Mouse (Mus musculus) liver, embryonic 12.5 days (tissue): Measurements from ENCODE around the gene Slc51a. TPM values are rescaled to one million over a fixed set of nuclear protein-coding genes. Genes with fewer than 3 reads are reported as not detected.
"Not testable (repeated sequence)": the region's sequence is repeated elsewhere in the genome, so short reads cannot be mapped to it uniquely, and the experiment has no call there.

Source experiments
- ATAC-seq: fragments of 200-750 bp; cut with Nextera tagmentation; 2 replicates; pipeline ENCODE4 v1.8.0; 2017; ENCODE audit warnings: moderate number of reproducible peaks, mild to moderate bottlenecking, moderate library complexity
- H3K27ac ChIP-seq: fragments of 300-500 bp; sonication (generic); 2 replicates; pipeline ENCODE4 v1.5.1; 2016; ENCODE audit warnings: mild to moderate bottlenecking
- H3K27me3 ChIP-seq: fragments of 300-500 bp; sonication (generic); replicated peaks from 2 replicates; pipeline ENCODE4 v1.6.1; 2016; ENCODE audit warnings: mild to moderate bottlenecking, moderate library complexity
- H3K36me3 ChIP-seq: fragments of 300-500 bp; sonication (generic); 2 replicates; pipeline ENCODE4 v1.6.1; 2016; ENCODE audit warnings: mild to moderate bottlenecking, moderate library complexity
- H3K4me1 ChIP-seq: fragments of 300-500 bp; sonication (generic); 2 replicates; pipeline ENCODE4 v1.6.1; 2016
- H3K4me2 ChIP-seq: fragments of 300-500 bp; sonication (generic); 2 replicates; pipeline ENCODE4 v1.6.1; 2016; ENCODE audit warnings: mild to moderate bottlenecking, moderate library complexity
- H3K4me3 ChIP-seq: fragments of 300-500 bp; sonication (generic); 2 replicates; pipeline ENCODE4 v1.5.1; 2016; ENCODE audit warnings: mild to moderate bottlenecking, moderate library complexity
- H3K9ac ChIP-seq: fragments of 300-500 bp; sonication (generic); 2 replicates; pipeline ENCODE4 v1.6.1; 2016; ENCODE audit warnings: mild to moderate bottlenecking, moderate library complexity
- H3K9me3 ChIP-seq: fragments of 300-500 bp; sonication (generic); replicated peaks from 2 replicates; pipeline ENCODE4 v1.6.1; 2016; ENCODE audit warnings: mild to moderate bottlenecking, moderate library complexity
- WGBS: fragments of 180-500 bp; shearing (Covaris S2); methylation state at CpG from one replicate; pipeline ENCODE4 v1.1.7; 2016; ENCODE audit not compliant: insufficient replicate concordance; 5-methylcytosine and 5-hydroxymethylcytosine counted together
- polyA plus RNA-seq: library from polyadenylated mRNA; unstranded; fragments of >200 nt; fragmentation: Nextera tagmentation; extraction: Ambion mirVana; gene quantifications from 2 replicates; pipeline ENCODE4 v1.2.1, GENCODE M21; 2016

Slc51a gene
- polyA plus RNA-seq, 1 experiment from 2014 or later, result 0.66 TPM

DNA sequence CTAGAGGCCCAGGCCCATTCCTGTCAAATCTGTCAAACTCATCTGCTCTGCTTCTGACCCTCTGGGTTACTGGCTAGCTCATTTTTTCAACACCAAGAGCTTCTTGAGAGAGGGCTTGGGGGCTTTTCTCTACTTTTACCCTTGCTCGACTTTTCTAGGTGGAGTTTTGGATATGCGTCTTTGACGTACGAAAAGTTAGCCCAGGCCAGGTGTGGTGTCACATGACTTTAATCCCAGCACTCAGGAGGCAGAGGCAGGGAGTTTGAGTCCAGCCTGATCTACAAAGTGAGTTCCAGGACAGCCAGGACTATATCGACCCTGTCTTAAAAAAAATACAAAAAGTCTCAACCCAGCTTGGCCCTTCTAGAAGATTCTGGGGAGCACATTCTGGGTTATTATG is 20.4 kb upstream of the Slc51a start:
- Histone ChIP-seq H3K36me3 (no peaks in the 10 kb centered on the region), H3K27me3 (peaks cover 5% of the 10 kb centered on the region; the same call in 1 of the 2 replicates), H3K27ac (peak overlapping the region; percentile 100), H3K4me1 (peaks cover 76% of the 10 kb centered on the region), H3K9ac (peak overlapping the region; percentile 88), H3K4me2 (peak overlapping the region; percentile 90), H3K9me3 (no peaks in the 10 kb centered on the region), H3K4me3 (peak overlapping the region; percentile 53)
- ATAC-seq, result no peak
- whole genome bisulfite sequencing, result 48% methylated on average over 5 of the region's 5 CpGs

DNA sequence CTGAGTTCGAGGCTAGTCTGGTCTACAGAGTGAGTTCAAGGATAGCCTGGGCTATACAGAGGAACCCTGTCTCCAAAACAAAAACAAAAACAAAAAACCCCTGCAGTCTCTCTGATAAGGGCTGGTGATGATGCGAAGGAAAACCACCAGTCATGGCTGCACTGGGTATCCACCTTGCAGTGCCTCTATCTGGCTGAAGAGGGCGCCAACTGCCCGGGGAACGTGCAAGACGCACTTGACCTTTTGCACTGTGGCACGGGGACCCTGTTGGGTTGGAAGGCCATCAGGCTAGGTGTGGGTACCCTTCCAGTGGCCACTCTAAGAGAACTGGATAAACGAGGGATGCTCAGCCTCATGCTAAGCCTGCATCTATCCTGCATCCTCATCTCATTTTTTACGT is 19.7 kb upstream of the Slc51a start:
- WGBS, result 11% methylated on average over 9 of the region's 9 CpGs
- Histone ChIP-seq H3K27me3 (peaks cover 11% of the 10 kb centered on the region; the same call in 1 of the 2 replicates), H3K4me2 (peak overlapping the region; percentile 90), H3K4me3 (peak overlapping the region; percentile 53), H3K9ac (peak overlapping the region; percentile 88), H3K27ac (peak overlapping the region; percentile 100), H3K9me3 (no peaks in the 10 kb centered on the region), H3K4me1 (peaks cover 73% of the 10 kb centered on the region), H3K36me3 (no peaks in the 10 kb centered on the region)
- peak; percentile 1; the same call in 1 of the 2 replicates for ATAC-seq

- WGBS, result 67% methylated on average over 7 of the region's 7 CpGs
- Histone ChIP-seq H3K36me3 (no peaks in the 10 kb centered on the region), H3K27ac (peak overlapping the region; percentile 100), H3K9ac (peak overlapping the region; percentile 34), H3K4me3 (no peak overlapping the region), H3K9me3 (no peaks in the 10 kb centered on the region), H3K4me1 (peaks cover 68% of the 10 kb centered on the region), H3K27me3 (peaks cover 13% of the 10 kb centered on the region), H3K4me2 (peak overlapping the region; percentile 90)
- no peak for ATAC-seq
These were observed 19.2 kb upstream of the Slc51a start for GRCm38 (mm10) chr16:32506868-32507267.

GRCm38 (mm10) chr16:32506298-32506697 is 18.6 kb upstream of the Slc51a start:
- peak overlapping the region; percentile 34; the same call in 1 of the 2 replicates for H3K9ac ChIP-seq
- no peaks in the 10 kb centered on the region for H3K36me3 ChIP-seq
- 80% methylated on average over 8 of the region's 8 CpGs for WGBS
- H3K4me2 ChIP-seq, result no peak overlapping the region
- no peak for ATAC-seq
- H3K4me3 ChIP-seq, result no peak overlapping the region
- H3K9me3 ChIP-seq, result no peaks in the 10 kb centered on the region
- peak overlapping the region; percentile 100; the same call in 1 of the 2 replicates for H3K27ac ChIP-seq
- H3K27me3 ChIP-seq, result peaks cover 18% of the 10 kb centered on the region
- H3K4me1 ChIP-seq, result peaks cover 62% of the 10 kb centered on the region

DNA sequence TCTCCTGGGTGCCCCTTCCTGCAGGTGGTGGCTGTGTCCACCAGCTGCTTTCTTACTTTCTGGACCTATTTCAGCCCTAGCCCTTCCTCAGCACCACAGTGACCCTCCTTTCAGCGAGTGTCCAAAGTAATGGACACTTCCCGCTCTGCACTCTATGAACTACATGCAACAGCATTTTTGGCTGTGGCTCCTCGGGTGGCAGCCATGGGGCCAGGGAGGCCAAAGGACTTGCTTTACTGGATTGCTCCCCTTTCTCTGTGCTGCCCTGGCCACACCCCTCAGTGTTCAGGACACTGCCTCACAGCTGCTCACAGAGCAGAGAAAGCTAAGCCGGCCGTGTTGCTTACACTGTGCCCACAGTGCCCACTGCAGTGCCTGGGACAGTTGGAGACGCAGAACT is 16.0 kb upstream of the Slc51a start:
- H3K9me3 ChIP-seq, result no peaks in the 10 kb centered on the region
- peaks cover 41% of the 10 kb centered on the region for H3K4me1 ChIP-seq
- H3K27me3 ChIP-seq, result peaks cover 36% of the 10 kb centered on the region
- WGBS, result 72% methylated on average over 6 of the region's 6 CpGs
- no peaks in the 10 kb centered on the region for H3K36me3 ChIP-seq
- no peak overlapping the region for H3K27ac ChIP-seq
- H3K4me3 ChIP-seq, result no peak overlapping the region
- ATAC-seq, result no peak
- H3K4me2 ChIP-seq, result no peak overlapping the region
- no peak overlapping the region for H3K9ac ChIP-seq

DNA sequence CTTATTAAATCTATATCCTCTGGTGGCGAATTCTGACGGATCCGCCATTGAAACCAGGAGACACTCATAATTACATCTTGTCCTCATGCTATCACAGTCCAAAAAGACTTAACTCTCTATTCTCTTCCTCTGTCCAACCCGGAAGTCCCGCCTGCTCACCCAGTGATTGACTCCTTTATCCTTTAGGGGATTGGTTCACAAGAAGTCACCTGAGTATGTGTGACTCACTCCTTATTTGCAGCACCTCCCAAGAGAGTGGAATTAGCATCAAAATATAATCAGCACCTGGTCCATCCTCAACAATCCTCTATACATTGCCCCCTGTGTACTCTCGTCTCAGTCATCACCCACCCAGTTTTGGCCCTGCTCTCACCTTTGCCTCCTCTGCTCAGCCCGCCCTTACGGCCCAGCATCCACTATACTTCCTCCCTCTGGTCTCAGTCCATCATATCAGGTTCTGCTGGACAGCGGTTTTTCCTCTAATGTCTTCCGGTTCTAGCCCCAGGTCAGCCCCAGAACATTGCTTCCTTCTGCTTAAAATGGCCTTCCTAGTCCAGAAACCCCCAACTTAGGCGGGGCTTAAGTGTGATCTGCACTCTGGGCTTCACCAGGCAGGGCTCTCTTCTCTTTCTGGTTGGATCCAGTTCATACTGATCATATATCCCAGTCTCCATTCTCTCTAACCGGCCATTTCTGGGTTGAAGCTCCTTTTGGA is 15.1 kb upstream of the Slc51a start:
- Histone ChIP-seq H3K36me3 (no peaks in the 10 kb centered on the region), H3K4me2 (no peak overlapping the region), H3K9me3 (no peaks in the 10 kb centered on the region), H3K27me3 (peaks cover 43% of the 10 kb centered on the region), H3K4me3 (no peak overlapping the region), H3K9ac (no peak overlapping the region), H3K4me1 (peaks cover 32% of the 10 kb centered on the region), H3K27ac (0 out of 2 replicates have a peak overlapping the region, but pooled peaks have one; percentile 2)
- no peak for ATAC-seq
- 67% methylated on average over 12 of the region's 12 CpGs for WGBS

DNA sequence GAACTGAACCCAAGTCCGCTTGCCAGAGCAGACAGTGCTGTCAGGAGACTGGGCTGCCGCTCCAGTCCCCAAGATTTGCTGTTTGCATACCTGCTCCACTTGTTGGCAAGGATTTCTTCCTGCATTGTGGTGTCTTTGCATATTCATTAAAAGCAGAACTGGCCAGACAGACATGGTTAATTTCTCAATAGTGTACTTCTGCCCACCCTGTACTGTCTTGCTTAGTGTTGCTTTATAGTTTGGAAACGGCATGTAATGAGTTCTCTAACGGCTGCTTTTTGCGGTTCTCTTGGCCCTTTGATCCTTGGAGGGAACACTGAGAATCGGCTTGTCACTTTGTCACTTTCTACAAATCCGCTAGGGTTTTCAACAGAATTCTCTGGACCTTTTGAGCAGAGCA is 13.8 kb upstream of the Slc51a start:
- no peaks in the 10 kb centered on the region for H3K9me3 ChIP-seq
- H3K4me3 ChIP-seq, result no peak overlapping the region
- peaks cover 47% of the 10 kb centered on the region for H3K27me3 ChIP-seq
- peaks cover 19% of the 10 kb centered on the region for H3K4me1 ChIP-seq
- 67% methylated on average over 7 of the region's 7 CpGs for WGBS
- ATAC-seq, result no peak
- H3K36me3 ChIP-seq, result no peaks in the 10 kb centered on the region
- no peak overlapping the region for H3K9ac ChIP-seq
- no peak overlapping the region for H3K27ac ChIP-seq
- no peak overlapping the region for H3K4me2 ChIP-seq

DNA sequence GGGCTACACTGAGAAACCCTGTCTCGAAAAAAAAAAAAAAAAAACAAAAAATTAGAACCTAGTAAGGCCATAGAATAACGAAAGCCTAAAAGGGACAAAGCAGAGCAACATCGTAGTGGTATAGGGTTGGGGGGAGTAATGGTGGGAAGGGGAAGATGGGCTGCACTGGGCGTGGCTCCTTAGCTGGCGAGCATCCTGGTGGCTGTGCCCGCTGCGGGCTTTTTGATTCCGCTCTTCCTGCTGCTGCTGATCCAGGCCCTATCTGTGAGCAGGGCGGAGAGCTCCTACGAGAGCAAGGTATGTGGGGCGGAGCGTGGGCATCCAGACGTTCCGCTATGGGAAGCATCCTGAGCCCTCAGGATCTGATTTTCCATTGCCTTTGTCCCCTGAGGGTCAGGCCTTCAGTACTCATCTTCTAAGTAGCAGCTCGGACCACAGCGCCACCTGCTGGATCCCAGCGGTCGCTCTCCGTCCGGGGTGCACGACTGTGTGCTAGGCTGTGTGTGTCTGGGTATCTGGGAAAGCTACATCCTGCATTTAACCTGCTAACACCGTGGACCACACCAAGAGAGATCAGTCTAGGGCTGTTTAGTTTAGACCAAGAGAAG is 11.9 kb upstream of the Slc51a start:
- peak overlapping the region; percentile 59 for H3K4me2 ChIP-seq
- no peaks in the 10 kb centered on the region for H3K36me3 ChIP-seq
- peaks cover 13% of the 10 kb centered on the region for H3K4me1 ChIP-seq
- ATAC-seq, result peak; percentile 86
- H3K27ac ChIP-seq, result no peak overlapping the region
- 8% methylated on average over 22 of the region's 22 CpGs for WGBS
- peak overlapping the region; percentile 22; the same call in 1 of the 2 replicates for H3K4me3 ChIP-seq
- H3K9ac ChIP-seq, result no peak overlapping the region
- no peaks in the 10 kb centered on the region for H3K9me3 ChIP-seq
- H3K27me3 ChIP-seq, result peaks cover 43% of the 10 kb centered on the region

GRCm38 (mm10) chr16:32498996-32499395 is 11.3 kb upstream of the Slc51a start:
- Histone ChIP-seq H3K9ac (no peak overlapping the region), H3K27me3 (peaks cover 43% of the 10 kb centered on the region), H3K4me1 (peaks cover 12% of the 10 kb centered on the region), H3K27ac (no peak overlapping the region), H3K4me2 (peak overlapping the region; percentile 15; the same call in 1 of the 2 replicates), H3K4me3 (no peak overlapping the region), H3K36me3 (no peaks in the 10 kb centered on the region), H3K9me3 (no peaks in the 10 kb centered on the region)
- 56% methylated on average over 13 of the region's 13 CpGs for WGBS
- no peak for ATAC-seq

GRCm38 (mm10) chr16:32495965-32496364 is 8.3 kb upstream of the Slc51a start, which contains the start of gene Zdhhc19:
Gene Zdhhc19 (plus strand): TSS chr16:32496265.
- H3K27me3 ChIP-seq, result peaks cover 29% of the 10 kb centered on the region
- no peak within 1 kb of the TSS for H3K9ac ChIP-seq
- 67% methylated on average over 3 of the region's 3 CpGs for WGBS

DNA sequence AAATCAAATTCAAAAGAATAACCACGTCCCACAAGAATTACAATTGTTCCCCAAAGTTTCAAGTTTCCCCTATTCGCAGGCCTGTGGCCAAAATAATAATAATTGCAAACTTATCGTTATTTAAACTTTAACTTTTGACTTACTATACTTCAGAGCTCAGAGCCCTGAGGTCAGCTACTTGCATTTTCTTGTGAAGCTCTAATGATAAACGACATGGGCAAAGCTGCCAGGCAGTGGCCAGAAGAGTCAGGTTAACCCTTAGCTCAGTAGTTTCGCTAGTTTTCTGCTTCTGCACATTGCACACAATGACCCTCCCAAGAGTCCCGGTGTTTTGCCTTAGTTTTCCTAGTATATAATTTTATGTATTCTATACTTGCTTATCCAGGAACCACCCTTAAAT is 6.7 kb upstream of the Slc51a start:
- not testable (repeated sequence) for H3K4me2 ChIP-seq, H3K9ac ChIP-seq, H3K36me3 ChIP-seq, H3K27ac ChIP-seq, H3K4me3 ChIP-seq, ATAC-seq, H3K4me1 ChIP-seq, H3K9me3 ChIP-seq
- peaks cover 18% of the 10 kb centered on the region for H3K27me3 ChIP-seq
- WGBS, result 66% methylated on average over 6 of the region's 6 CpGs

More at GRCm38 (mm10) chr16:32495965-32496364, 8.3 kb upstream of the Slc51a start, which contains the start of gene Zdhhc19:
- Histone ChIP-seq H3K4me1 (peaks cover 4% of the 10 kb centered on the region), H3K9me3 (no peaks in the 10 kb centered on the region), H3K4me2 (no peak within 1 kb of the TSS), H3K27ac (no peak within 1 kb of the TSS), H3K36me3 (no peaks in the 10 kb centered on the region), H3K4me3 (no peak within 1 kb of the TSS)
- ATAC-seq, result no peak

GRCm38 (mm10) chr16:32488939-32489338 is 1.3 kb upstream of the Slc51a start:
- H3K4me3 ChIP-seq, result no peak overlapping the region

More at GRCm38 (mm10) chr16:32488939-32489338, 1.3 kb upstream of the Slc51a start:
- H3K27ac ChIP-seq, result no peak overlapping the region
- no peaks in the 10 kb centered on the region for H3K36me3 ChIP-seq
- WGBS, result 82% methylated on average over 3 of the region's 3 CpGs
- H3K4me1 ChIP-seq, result peaks cover 39% of the 10 kb centered on the region
- H3K9me3 ChIP-seq, result no peaks in the 10 kb centered on the region
- no peak overlapping the region for H3K4me2 ChIP-seq
- no peak overlapping the region for H3K9ac ChIP-seq
- H3K27me3 ChIP-seq, result peaks cover 14% of the 10 kb centered on the region
- no peak for ATAC-seq
